Mouse (Mus musculus): ENCODE data around the gene Gm11559. TPM values are rescaled to one million over a fixed set of nuclear protein-coding genes. Genes with fewer than 3 reads are reported as not detected.
"Not testable (repeated sequence)": the region's sequence is repeated elsewhere in the genome, so short reads cannot be mapped to it uniquely, and the experiment has no call there.

Gm11559 gene
- total RNA-seq (2015; ENCODE audit: low replicate concordance) (not detected in 2 replicates), total RNA-seq (2017; ENCODE audit: low replicate concordance) (1.3 TPM in 1 of 2 replicates, not detected in the other)

DNA sequence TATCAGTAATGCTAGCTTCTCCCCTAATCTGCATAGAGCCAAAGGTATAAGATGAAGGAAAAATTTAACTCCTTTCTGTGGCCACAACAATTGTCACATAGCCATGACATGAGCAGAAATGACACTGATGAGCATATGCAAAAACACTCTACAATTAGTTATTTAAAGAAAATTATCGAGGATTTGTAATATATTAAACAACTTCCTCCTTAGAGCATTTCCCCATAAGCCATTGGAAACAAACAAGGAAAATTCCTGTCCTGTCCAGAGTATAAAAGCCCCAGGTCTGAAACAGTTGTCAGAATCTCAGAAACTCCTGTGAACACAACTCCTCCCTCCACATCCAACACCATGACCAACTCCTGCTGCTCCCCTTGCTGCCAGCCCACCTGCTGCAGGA lies at the start of gene Gm11559:
TSS of gene Gm11559 (plus strand) at position 301 of the 400 bp plus-strand sequence.
- not testable (repeated sequence) for ATAC-seq (replicated peaks; ENCODE audit: low FRiP score, poor library complexity, severe bottlenecking)

DNA sequence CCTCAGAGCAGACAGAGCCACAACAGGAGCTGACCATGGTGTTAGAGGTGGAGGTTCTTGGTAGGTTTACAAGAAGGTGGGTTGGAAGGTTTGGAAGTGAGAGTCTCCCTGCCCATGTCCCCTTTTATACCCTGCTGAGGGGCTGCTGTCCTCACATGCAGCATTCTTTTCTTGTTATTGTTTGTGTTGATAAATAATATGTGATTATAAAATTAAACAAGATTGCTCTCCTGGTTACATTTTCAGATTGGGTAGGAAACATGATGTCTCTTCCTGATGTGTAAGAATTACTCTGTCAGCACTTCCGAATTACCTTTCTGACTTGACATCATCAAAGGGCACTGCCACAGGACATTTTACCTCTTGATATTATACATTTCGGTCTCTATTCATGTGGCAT lies 48.7 kb upstream of the Gm11559 start, which contains the start of gene Gm11564:
TSS of gene Gm11564 (minus strand) at position 101 of the 400 bp plus-strand sequence.
- not testable (repeated sequence) for ATAC-seq (replicated peaks; ENCODE audit: low FRiP score, poor library complexity, severe bottlenecking)

DNA sequence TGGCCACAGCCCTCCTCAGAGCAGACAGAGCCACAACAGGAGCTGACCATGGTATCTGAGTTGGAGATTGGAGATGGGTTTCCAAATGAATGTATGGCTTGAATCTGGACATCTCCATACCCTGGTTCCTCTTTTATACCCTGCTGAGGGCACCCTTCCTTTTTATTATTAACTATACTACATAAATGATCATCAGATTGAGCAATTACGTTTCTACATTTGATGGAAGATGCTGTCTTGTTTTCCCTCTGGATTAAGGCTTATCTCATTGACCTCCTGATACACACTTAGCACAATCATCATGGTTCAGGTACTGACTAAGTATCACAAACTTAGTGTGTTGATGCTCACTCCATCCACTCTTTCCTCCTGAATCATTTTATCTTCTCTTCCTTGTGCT lies 26.3 kb upstream of the Gm11559 start, which contains the start of gene 2300003K06Rik:
TSS of gene 2300003K06Rik (minus strand) at position 101 of the 400 bp plus-strand sequence.
- ATAC-seq (replicated peaks; ENCODE audit: low FRiP score, poor library complexity, severe bottlenecking) = no peak

DNA sequence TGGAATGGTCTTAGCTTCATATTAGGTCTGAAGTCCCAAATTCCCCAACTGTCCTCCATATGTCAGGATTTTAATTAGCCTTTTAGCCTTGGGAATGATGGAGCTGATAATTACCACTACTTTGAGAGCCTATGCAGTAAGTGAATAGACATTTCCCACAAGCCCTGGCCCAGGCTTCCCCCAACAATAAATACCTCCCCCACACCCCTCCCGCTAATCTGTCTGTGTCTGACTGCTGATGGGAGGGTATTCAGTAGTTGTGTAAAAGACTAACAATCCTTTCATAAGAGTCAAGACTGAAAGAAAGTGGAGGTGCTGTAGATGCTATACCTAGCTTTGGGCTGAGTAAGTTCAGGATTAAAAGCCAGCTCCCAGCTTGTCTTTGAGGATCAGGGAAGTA lies 22.1 kb upstream of the Gm11559 start:
- ATAC-seq (replicated peaks; ENCODE audit: low FRiP score, poor library complexity, severe bottlenecking) = no peak

DNA sequence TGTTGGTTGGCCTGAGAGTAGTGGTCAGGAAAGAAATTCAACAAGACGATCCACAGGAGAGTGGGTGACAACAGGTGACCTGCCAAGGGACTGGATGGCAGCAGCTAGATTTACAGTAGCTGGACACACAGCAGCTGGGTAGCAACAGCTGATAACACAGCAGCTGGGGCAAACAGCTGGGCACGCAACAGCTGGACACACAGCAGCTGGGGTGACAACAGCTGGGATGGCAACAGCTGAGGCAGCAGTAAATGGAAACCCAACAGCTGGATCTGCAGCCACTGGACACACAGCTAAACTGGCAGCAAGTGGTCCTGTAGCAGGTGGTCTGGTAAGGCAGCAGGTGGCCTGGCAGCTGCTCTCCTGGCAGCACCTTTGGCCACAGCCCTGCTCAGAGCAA lies 17.5 kb upstream of the Gm11559 start:
- ATAC-seq (replicated peaks; ENCODE audit: low FRiP score, poor library complexity, severe bottlenecking) = no peak

DNA sequence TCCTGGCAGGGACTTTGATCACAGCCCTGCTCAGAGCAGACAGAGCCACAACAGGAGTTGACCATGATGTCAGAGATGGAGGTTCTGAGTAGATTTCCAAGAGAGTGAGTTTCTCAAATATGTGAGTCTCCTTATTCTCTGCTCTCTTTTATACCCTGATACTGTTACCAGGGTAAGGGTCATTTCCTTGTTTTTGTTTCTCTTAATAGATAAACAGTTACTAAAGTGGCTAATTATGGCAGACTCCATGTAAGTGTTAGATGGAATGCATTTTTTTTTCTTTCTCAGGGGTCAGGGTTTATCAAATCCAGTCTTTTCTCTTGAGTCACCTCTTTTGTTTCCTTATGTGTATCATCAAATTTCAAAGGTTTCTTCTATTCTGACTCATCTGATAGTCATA lies 12.8 kb upstream of the Gm11559 start, which contains the start of gene Krtap4-16:
TSS of gene Krtap4-16 (minus strand) at position 101 of the 400 bp plus-strand sequence.
- ATAC-seq (replicated peaks; ENCODE audit: low FRiP score, poor library complexity, severe bottlenecking) = no peak

DNA sequence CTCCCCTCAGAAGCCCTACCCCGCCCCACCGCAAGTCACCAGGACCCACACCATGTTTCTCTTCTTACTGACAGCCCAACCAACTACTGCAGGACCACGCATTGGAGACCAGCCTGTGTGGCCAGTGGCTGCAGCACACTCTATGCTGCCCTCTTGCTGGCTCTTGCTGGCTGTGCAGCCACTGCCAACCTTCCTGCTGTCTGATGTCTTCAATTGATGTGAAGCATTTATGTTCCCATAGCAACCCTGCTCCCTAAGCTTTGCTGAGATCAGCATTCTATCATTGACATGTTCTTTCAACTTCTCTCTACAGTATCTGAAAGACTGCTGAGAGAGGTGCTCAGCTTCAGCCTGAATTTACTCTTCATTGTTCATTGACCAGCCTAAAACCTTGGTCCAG lies 10.2 kb upstream of the Gm11559 start:
- ATAC-seq (replicated peaks; ENCODE audit: low FRiP score, poor library complexity, severe bottlenecking) = no peak

DNA sequence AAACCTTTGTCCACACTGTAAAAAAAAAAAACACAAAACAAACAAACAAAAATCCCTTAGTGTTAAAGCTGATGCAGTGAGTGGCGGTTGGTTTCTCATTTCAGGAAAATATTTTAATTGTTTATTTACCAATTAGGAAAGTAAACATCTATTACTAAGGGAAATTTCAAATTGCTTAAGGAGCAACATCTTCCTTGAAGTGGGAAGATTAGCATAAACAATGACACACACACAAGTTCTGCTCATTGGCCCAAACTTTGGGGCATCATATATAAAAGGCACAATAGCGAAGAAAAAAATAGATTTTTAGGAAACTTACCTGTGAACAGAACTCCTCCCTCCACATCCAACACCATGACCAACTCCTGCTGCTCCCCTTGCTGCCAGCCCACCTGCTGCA lies 6.7 kb upstream of the Gm11559 start, which contains the start of gene Gm11568:
TSS of gene Gm11568 (plus strand) at position 301 of the 400 bp plus-strand sequence.
- no peak for ATAC-seq (replicated peaks; ENCODE audit: low FRiP score, poor library complexity, severe bottlenecking)

DNA sequence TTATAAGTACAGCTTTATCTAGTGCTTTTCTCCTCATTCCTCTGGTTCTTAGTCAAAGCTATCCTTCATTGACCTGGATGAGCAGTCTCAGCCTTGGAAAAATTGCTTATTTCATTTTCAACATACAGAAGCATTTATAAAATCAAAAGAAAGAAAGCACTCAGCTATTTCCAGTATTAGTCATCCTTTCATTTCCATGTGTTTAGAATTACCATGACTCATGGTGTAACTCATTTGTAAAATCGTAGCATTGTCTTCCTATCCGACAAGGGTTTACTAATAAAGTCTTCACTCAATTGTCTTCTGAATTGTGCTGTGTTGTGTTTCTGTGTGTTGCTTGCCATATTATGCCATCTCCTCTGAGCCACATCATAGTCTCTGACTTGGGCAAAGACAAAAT lies 5.5 kb upstream of the Gm11559 start:
- no peak for ATAC-seq (replicated peaks; ENCODE audit: low FRiP score, poor library complexity, severe bottlenecking)

DNA sequence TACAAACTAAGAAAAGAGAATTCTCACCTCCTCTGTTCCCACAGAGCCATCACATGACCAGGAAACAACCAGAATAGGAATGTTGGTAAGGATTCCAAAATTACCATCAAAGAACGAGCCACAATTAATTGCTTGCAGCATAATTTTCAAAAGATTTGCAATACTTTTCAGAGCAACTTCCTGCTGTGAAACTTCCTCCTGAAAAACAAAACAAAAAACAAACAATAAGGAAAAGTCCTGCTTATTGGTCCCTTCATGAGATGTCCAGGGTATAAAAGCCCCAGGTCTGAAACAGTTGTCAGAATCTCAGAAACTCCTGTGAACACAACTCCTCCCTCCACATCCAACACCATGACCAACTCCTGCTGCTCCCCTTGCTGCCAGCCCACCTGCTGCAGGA lies 8.8 kb downstream of the Gm11559 start, which contains the start of gene Krtap9-1:
TSS of gene Krtap9-1 (plus strand) at position 301 of the 400 bp plus-strand sequence.
- not testable (repeated sequence) for ATAC-seq (replicated peaks; ENCODE audit: low FRiP score, poor library complexity, severe bottlenecking)

DNA sequence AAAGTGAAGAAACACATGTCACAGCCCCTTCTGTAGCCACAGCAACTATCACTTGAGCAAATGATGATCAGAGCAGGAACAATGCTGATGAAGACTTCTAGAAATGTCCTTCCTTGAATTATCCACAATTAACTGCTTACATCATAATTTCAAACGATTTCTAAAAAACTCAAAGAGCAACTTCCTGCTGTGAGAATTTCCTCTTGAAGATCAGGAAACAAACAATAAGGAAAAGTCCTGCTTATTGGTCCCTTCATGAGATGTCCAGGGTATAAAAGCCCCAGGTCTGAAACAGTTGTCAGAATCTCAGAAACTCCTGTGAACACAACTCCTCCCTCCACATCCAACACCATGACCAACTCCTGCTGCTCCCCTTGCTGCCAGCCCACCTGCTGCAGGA lies 14.6 kb downstream of the Gm11559 start, which contains the start of gene Gm11567:
TSS of gene Gm11567 (plus strand) at position 301 of the 400 bp plus-strand sequence.
- ATAC-seq (replicated peaks; ENCODE audit: low FRiP score, poor library complexity, severe bottlenecking) = not testable (repeated sequence)

DNA sequence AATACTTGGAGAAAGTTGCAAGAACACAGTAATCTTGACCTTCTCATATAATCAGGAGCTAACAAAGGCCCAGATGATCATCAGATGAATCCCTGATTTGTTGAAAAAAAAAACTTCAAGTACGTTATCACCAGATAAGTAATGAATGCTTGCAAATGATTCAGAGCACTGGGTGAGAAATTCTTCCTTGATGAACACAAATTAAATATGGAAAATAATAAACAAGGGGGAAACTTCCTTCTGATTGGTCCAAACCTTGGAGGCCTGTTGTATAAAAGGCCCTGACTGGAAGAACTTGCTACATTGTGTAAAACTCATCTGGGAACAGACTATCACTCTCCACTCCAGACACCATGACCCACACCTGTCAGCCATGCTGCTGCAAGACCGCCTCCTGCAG lies 43.3 kb downstream of the Gm11559 start, which contains the start of gene Krtap31-1:
TSS of gene Krtap31-1 (plus strand) at position 301 of the 400 bp plus-strand sequence.
- no peak for ATAC-seq (replicated peaks; ENCODE audit: low FRiP score, poor library complexity, severe bottlenecking)

DNA sequence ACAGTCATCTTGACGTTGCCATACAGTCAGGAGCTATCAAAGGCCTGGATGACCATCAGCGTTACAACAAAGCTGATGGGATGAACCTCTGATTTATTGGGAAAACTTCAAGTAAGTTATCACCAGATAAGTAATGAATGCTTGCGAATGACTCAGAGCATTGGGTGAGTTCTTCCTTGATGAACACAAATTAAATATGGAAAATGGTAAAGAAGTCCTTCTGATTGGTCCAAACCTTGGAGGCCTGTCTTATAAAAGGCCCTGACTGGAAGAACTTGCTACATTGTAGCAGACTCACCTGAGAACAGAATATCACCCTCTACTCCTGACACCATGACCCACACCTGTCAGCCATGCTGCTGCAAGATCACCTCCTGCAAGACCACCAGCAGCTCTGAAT lies 50.2 kb downstream of the Gm11559 start, which contains the start of gene Gm11565:
TSS of gene Gm11565 (plus strand) at position 301 of the 400 bp plus-strand sequence.
- no peak for ATAC-seq (replicated peaks; ENCODE audit: low FRiP score, poor library complexity, severe bottlenecking)

Other genes with a start within 250 kb of the Gm11559 start
Only the 30 nearest of the 37 such genes appear.
- gene Krtap4-7, start 220.4 kb upstream of the Gm11559 start, total RNA-seq (2015; ENCODE audit: low replicate concordance) = not detected in 2 replicates
- not detected in 2 replicates for gene Krtap4-7, start 220.4 kb upstream of the Gm11559 start, total RNA-seq (2017; ENCODE audit: low replicate concordance)
- not detected in 2 replicates for gene Gm11555, start 214.2 kb upstream of the Gm11559 start, total RNA-seq (2015; ENCODE audit: low replicate concordance)
- gene Gm11555, start 214.2 kb upstream of the Gm11559 start, total RNA-seq (2017; ENCODE audit: low replicate concordance) = not detected in 2 replicates
- not detected in 2 replicates for gene Gm11563, start 205.5 kb upstream of the Gm11559 start, total RNA-seq (2015; ENCODE audit: low replicate concordance)
- not detected in 2 replicates for gene Gm11563, start 205.5 kb upstream of the Gm11559 start, total RNA-seq (2017; ENCODE audit: low replicate concordance)
- gene Krtap4-6, start 198.5 kb upstream of the Gm11559 start, total RNA-seq (2015; ENCODE audit: low replicate concordance) = not detected in 2 replicates
- not detected in 2 replicates for gene Krtap4-6, start 198.5 kb upstream of the Gm11559 start, total RNA-seq (2017; ENCODE audit: low replicate concordance)
- not detected in 2 replicates for gene Gm14190, start 173.7 kb upstream of the Gm11559 start, total RNA-seq (2015; ENCODE audit: low replicate concordance)
- not detected in 2 replicates for gene Gm14190, start 173.7 kb upstream of the Gm11559 start, total RNA-seq (2017; ENCODE audit: low replicate concordance)
- not detected in 2 replicates for gene Gm14180, start 130.2 kb upstream of the Gm11559 start, total RNA-seq (2015; ENCODE audit: low replicate concordance)
- gene Gm14180, start 130.2 kb upstream of the Gm11559 start, total RNA-seq (2017; ENCODE audit: low replicate concordance) = not detected in 2 replicates
- not detected in 2 replicates for gene Gm11595, start 91.6 kb upstream of the Gm11559 start, total RNA-seq (2015; ENCODE audit: low replicate concordance)
- gene Gm11595, start 91.6 kb upstream of the Gm11559 start, total RNA-seq (2017; ENCODE audit: low replicate concordance) = not detected in 2 replicates
- not detected in 2 replicates for gene Krtap4-8, start 83.8 kb upstream of the Gm11559 start, total RNA-seq (2015; ENCODE audit: low replicate concordance)
- not detected in 2 replicates for gene Krtap4-8, start 83.8 kb upstream of the Gm11559 start, total RNA-seq (2017; ENCODE audit: low replicate concordance)
- gene Krtap4-9, start 79.3 kb upstream of the Gm11559 start, total RNA-seq (2015; ENCODE audit: low replicate concordance) = not detected in 2 replicates
- gene Krtap4-9, start 79.3 kb upstream of the Gm11559 start, total RNA-seq (2017; ENCODE audit: low replicate concordance) = not detected in 2 replicates
- not detected in 2 replicates for gene Gm11596, start 71.0 kb upstream of the Gm11559 start, total RNA-seq (2015; ENCODE audit: low replicate concordance)
- gene Gm11596, start 71.0 kb upstream of the Gm11559 start, total RNA-seq (2017; ENCODE audit: low replicate concordance) = not detected in 2 replicates
- gene Gm11569, start 65.5 kb upstream of the Gm11559 start, total RNA-seq (2015; ENCODE audit: low replicate concordance) = not detected in 2 replicates
- not detected in 2 replicates for gene Gm11569, start 65.5 kb upstream of the Gm11559 start, total RNA-seq (2017; ENCODE audit: low replicate concordance)
- not detected in 2 replicates for gene Gm11554, start 60.0 kb upstream of the Gm11559 start, total RNA-seq (2015; ENCODE audit: low replicate concordance)
- gene Gm11554, start 60.0 kb upstream of the Gm11559 start, total RNA-seq (2017; ENCODE audit: low replicate concordance) = not detected in 2 replicates
- not detected in 2 replicates for gene Krtap4-13, start 54.6 kb upstream of the Gm11559 start, total RNA-seq (2015; ENCODE audit: low replicate concordance)
- gene Krtap4-13, start 54.6 kb upstream of the Gm11559 start, total RNA-seq (2017; ENCODE audit: low replicate concordance) = not detected in 2 replicates
- not detected in 2 replicates for gene Gm11564, start 48.8 kb upstream of the Gm11559 start, total RNA-seq (2015; ENCODE audit: low replicate concordance)
- gene Gm11564, start 48.8 kb upstream of the Gm11559 start, total RNA-seq (2017; ENCODE audit: low replicate concordance) = not detected in 2 replicates
- not detected in 2 replicates for gene 2300003K06Rik, start 26.4 kb upstream of the Gm11559 start, total RNA-seq (2015; ENCODE audit: low replicate concordance)
- gene 2300003K06Rik, start 26.4 kb upstream of the Gm11559 start, total RNA-seq (2017; ENCODE audit: low replicate concordance) = not detected in 2 replicates
- gene Krtap4-16, start 12.9 kb upstream of the Gm11559 start, total RNA-seq (2015; ENCODE audit: low replicate concordance) = not detected in 2 replicates
- not detected in 2 replicates for gene Krtap4-16, start 12.9 kb upstream of the Gm11559 start, total RNA-seq (2017; ENCODE audit: low replicate concordance)
- not detected in 2 replicates for gene Gm11568, start 6.6 kb upstream of the Gm11559 start, total RNA-seq (2015; ENCODE audit: low replicate concordance)
- not detected in 2 replicates for gene Gm11568, start 6.6 kb upstream of the Gm11559 start, total RNA-seq (2017; ENCODE audit: low replicate concordance)
- gene Krtap9-1, start 8.9 kb downstream of the Gm11559 start, total RNA-seq (2015; ENCODE audit: low replicate concordance) = not detected in 2 replicates
- not detected in 2 replicates for gene Krtap9-1, start 8.9 kb downstream of the Gm11559 start, total RNA-seq (2017; ENCODE audit: low replicate concordance)
- gene Gm11567, start 14.7 kb downstream of the Gm11559 start, total RNA-seq (2015; ENCODE audit: low replicate concordance) = not detected in 2 replicates
- not detected in 2 replicates for gene Gm11567, start 14.7 kb downstream of the Gm11559 start, total RNA-seq (2017; ENCODE audit: low replicate concordance)
- not detected in 2 replicates for gene Krtap31-1, start 43.4 kb downstream of the Gm11559 start, total RNA-seq (2015; ENCODE audit: low replicate concordance)
- not detected in 2 replicates for gene Krtap31-1, start 43.4 kb downstream of the Gm11559 start, total RNA-seq (2017; ENCODE audit: low replicate concordance)
- not detected in 2 replicates for gene Gm11565, start 50.3 kb downstream of the Gm11559 start, total RNA-seq (2015; ENCODE audit: low replicate concordance)
- not detected in 2 replicates for gene Gm11565, start 50.3 kb downstream of the Gm11559 start, total RNA-seq (2017; ENCODE audit: low replicate concordance)
- not detected in 2 replicates for gene Krtap31-2, start 71.8 kb downstream of the Gm11559 start, total RNA-seq (2015; ENCODE audit: low replicate concordance)
- gene Krtap31-2, start 71.8 kb downstream of the Gm11559 start, total RNA-seq (2017; ENCODE audit: low replicate concordance) = not detected in 2 replicates
- gene Krtap9-5, start 84.0 kb downstream of the Gm11559 start, total RNA-seq (2015; ENCODE audit: low replicate concordance) = not detected in 2 replicates
- gene Krtap9-5, start 84.0 kb downstream of the Gm11559 start, total RNA-seq (2017; ENCODE audit: low replicate concordance) = not detected in 2 replicates
- gene Krtap29-1, start 114.6 kb downstream of the Gm11559 start, total RNA-seq (2015; ENCODE audit: low replicate concordance) = not detected in 2 replicates
- gene Krtap29-1, start 114.6 kb downstream of the Gm11559 start, total RNA-seq (2017; ENCODE audit: low replicate concordance) = not detected in 2 replicates
- not detected in 2 replicates for gene Krtap16-1, start 122.1 kb downstream of the Gm11559 start, total RNA-seq (2015; ENCODE audit: low replicate concordance)
- not detected in 2 replicates for gene Krtap16-1, start 122.1 kb downstream of the Gm11559 start, total RNA-seq (2017; ENCODE audit: low replicate concordance)
- not detected in 2 replicates for gene Krtap17-1, start 129.5 kb downstream of the Gm11559 start, total RNA-seq (2015; ENCODE audit: low replicate concordance)
- not detected in 2 replicates for gene Krtap17-1, start 129.5 kb downstream of the Gm11559 start, total RNA-seq (2017; ENCODE audit: low replicate concordance)
- not detected in 2 replicates for gene Krt33a, start 151.7 kb downstream of the Gm11559 start, total RNA-seq (2015; ENCODE audit: low replicate concordance)
- not detected in 2 replicates for gene Krt33a, start 151.7 kb downstream of the Gm11559 start, total RNA-seq (2017; ENCODE audit: low replicate concordance)
- not detected in 2 replicates for gene Krt33b, start 165.4 kb downstream of the Gm11559 start, total RNA-seq (2015; ENCODE audit: low replicate concordance)
- gene Krt33b, start 165.4 kb downstream of the Gm11559 start, total RNA-seq (2017; ENCODE audit: low replicate concordance) = not detected in 2 replicates
- not detected in 2 replicates for gene Krt34, start 177.1 kb downstream of the Gm11559 start, total RNA-seq (2015; ENCODE audit: low replicate concordance)
- not detected in 2 replicates for gene Krt34, start 177.1 kb downstream of the Gm11559 start, total RNA-seq (2017; ENCODE audit: low replicate concordance)
- gene Krt31, start 186.1 kb downstream of the Gm11559 start, total RNA-seq (2015; ENCODE audit: low replicate concordance) = not detected in 2 replicates
- not detected in 2 replicates for gene Krt31, start 186.1 kb downstream of the Gm11559 start, total RNA-seq (2017; ENCODE audit: low replicate concordance)

All from erythroblast, adult 5-6 weeks (primary cell).